Mouse (Mus musculus) cerebellum, postnatal 10 days (tissue): ENCODE data around the gene Ctc1.
A peak's percentile ranks its signal among the peaks of the same experiment; 100 is the strongest.

Experiments
- DNase-seq, 2 experiments: peaks; one replicate each; pipeline ENCODE4 v3.0.0; 2021; ENCODE audit warnings: mixed read lengths in 2 of 2

Gene Ctc1

GRCm38 (mm10) chr11:69070590-69071222 lies 55.0 kb downstream of the Ctc1 start, which contains the start of gene Tmem107:
TSS of gene Tmem107 (plus strand) at chr11:69070806.
- DNase-seq: peak; percentile 96 to 97

DNA sequence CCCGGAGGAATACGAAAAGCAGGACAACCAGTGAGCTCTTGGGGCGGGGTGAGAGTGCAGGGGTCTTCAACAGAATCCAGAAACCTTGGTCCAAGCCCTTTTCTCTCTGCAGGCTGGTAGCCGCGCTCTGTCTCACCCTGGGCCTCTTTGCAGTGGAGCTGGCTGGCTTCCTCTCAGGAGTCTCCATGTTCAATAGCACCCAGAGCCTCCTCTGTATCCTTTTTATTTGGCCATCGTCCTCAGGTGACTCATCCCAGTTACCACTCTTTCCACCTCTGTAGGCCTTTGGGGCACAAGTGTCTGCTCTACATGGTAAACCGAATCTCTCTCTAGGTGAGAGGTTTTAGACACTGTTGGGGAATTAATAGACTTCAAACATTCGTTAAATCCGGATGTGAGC lies 55.6 kb downstream of the Ctc1 start:
- no peak for DNase-seq

- no peak for DNase-seq
These were observed 56.5 kb downstream of the Ctc1 start for GRCm38 (mm10) chr11:69072234-69072633.

- peak in 1 of 2 experiments; percentile 32 for DNase-seq
These were observed 57.0 kb downstream of the Ctc1 start for GRCm38 (mm10) chr11:69072666-69073064.

- peak; percentile 92 to 94 for DNase-seq
These were observed 57.6 kb downstream of the Ctc1 start for GRCm38 (mm10) chr11:69073065-69073888.

DNA sequence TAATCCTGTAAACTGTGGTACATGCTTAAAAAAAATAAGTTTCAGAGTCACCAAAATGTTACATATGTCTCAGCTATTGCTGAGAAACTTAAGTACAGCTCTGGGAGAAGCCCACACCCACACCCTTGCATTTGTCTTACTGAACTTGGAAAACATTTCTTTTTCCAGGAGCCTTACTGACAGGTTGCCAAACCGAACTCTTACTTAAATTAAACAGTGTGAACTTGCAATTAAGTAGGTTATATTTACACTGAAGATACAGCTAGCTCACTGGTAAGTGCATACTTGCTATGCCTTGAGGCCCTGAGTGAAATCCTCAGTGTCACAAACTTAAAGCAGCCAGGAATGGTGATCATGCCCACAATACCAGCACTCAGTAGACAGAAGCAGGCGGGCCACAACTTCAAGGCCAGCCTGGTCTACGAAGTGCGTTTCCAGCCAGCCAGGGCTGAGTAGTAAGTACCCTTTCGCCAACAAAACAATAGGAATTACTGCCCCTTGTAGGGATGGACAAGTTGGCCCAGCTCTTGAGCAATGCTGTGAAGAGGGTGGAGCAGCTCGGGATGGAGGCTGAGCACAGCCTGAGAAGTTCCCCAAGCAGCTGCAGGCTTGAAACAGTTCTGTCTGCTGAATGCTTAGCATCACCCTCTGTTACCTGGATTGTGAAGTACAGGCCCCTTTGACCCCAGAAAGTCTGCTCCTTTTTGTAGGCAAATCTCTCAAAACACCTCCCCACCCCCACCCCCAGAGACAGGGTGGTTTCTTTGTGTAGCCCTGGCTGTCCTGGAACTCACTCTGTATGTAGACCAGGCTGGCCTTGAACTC lies 58.5 kb downstream of the Ctc1 start:
- peak in 1 of 2 experiments; percentile 26 for DNase-seq

DNA sequence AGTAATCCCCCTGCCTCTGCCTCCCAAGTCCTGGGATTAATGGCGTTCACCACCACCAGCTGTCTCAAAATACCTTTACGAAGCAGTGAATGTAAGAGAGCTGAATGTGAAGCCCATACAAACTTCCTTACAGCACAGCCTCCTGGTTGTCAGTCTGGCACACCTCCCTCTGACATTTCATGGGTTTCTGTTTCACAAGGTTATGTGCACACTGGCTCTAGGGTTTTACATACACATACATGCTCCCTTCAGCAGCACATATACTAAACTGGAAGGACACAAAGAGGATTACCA lies 59.0 kb downstream of the Ctc1 start:
- DNase-seq: no peak

GRCm38 (mm10) chr11:69075764-69076479 lies 60.2 kb downstream of the Ctc1 start:
- no peak for DNase-seq

GRCm38 (mm10) chr11:69076572-69076971 lies 60.9 kb downstream of the Ctc1 start:
- DNase-seq: no peak

DNA sequence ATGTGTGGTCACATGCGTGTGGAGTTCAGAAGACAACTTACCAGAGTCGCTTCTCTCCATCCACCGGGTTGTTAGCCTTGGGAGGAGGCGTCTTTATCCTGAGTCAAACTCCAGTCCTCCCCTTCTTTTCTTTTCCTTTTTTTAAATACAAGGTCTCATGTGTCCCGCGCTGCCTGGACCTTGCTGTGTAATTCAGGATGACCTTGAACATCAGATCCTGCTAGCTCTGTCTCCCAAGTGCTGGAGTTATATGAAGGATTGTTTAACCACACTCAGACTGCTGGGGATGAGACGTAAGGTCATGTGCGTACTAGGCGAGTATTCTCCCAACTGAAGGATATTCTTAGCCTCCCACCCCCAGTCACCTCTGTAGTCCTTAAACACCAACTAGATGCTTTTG lies 61.6 kb downstream of the Ctc1 start:
- DNase-seq: no peak

- no peak for DNase-seq
These were observed 62.3 kb downstream of the Ctc1 start for GRCm38 (mm10) chr11:69078041-69078440.

- DNase-seq: no peak
These were observed 63.2 kb downstream of the Ctc1 start for GRCm38 (mm10) chr11:69078805-69079438.

DNA sequence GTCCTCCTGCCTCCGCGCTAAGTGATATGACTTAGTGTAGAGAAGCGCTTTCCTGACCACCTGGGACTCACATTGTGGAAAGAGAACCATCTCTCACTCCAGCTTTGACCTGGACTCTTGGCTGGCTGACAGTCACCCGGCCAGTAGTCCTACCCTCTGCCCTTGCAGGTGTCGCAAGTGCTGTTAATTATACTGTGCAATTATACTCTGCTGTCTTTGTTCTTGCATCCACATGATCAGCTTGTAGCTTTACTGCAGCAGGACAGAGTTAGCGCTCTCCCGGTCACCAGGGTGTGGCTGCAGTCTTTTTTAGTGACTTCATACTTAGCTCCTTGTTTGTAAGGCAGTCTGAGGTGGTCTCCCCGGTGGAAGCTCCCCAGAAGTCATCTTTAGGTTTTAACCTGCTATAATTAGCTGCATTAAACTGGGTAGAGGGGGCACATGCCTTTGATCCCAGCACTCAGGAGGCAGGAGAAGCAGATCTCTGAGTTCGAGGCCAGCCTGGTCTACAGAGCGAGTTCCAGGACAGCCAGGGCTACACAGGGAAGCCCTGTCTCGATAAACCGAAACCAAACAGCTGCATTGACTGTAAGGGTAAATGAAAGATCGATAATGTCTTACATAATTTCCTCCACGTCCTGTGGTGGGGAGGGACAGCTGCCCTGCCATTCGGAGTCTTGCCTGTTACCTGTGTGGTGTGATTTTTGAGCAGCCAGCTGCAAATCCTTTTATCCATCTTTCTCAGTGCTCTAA lies 64.6 kb downstream of the Ctc1 start:
- DNase-seq: no peak

DNA sequence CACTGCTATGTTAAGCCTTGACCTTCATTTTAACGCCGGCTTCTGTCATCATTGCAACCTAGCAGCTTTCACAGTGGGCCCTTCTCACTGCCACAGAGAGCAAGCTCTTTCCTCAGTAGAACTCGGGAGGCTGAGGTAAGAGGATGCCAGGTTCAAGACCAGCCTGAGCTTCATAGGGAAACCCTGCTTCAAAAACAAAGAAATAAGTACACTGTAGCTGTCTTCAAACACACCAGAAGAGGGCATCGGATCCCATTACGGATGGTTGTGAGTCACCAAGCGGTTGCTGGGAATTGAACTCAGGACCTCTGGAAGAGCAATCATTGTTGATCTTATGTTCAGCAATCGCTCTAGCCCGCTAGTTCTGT lies 65.1 kb downstream of the Ctc1 start:
- DNase-seq: no peak

- no peak for DNase-seq
These were observed 65.9 kb downstream of the Ctc1 start for GRCm38 (mm10) chr11:69081613-69082012.

DNA sequence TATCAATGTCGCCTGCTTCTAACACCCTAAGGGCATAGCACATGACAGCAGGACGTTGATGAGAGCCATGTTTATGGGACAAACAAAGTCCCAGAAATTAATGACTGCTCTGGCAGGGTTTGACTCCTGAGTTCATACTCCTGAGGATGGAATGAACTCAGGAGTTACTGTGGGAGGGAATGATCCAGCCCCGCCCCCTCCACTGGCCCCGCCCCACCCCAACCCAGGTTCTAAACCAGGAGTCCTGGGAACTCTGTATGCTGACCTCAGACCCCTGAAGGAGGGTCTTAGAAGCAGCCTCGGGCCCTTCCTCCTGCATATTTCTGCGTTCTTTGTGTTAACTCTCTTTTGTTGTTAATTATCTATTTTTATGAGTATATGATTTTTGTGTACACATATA lies 69.9 kb downstream of the Ctc1 start:
- no peak for DNase-seq
